Mouse (Mus musculus) ovary, adult 18-20 months (tissue): ENCODE results near the gene Arhgap23.

ENCODE experiments used
- DNase-seq: peaks from one replicate; pipeline ENCODE4 v3.0.0; 2022; ENCODE audit warnings: low spot score, mixed read lengths

Gene Arhgap23

DNA sequence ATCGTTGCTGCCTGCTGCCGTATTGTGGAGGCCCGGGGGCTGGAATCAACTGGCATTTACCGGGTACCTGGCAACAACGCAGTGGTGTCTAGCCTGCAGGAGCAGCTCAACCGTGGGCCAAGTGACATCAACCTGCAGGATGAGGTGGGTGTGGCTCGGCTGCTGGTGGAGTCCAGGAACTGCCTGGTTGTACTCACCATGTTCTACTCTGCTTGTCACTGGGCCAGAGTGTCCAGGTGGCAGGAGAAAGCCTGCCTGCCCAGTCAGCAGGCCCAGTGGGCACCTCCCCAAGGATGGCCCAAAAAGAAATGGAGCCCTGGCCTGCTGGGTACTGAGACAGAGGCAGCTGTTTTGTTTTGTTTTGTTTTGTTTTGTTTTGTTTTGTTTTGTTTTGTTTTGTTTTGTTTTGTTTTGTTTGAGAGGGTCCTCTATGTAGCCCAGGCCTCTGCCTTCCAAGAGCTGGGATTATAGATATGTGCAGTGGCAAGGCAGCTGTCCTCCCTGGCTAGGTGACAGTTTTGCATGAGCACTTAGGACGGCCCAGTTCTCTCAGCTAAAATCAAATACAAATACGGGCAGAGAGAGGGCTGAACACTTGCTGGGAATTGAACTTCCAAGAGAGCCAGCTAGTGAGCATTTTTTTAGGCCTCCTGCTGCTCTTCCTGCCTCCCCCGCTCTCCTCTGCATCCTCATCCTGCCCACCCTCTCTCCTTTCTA, 51.3 kb downstream of the Arhgap23 start:
- no peak for DNase-seq

DNA sequence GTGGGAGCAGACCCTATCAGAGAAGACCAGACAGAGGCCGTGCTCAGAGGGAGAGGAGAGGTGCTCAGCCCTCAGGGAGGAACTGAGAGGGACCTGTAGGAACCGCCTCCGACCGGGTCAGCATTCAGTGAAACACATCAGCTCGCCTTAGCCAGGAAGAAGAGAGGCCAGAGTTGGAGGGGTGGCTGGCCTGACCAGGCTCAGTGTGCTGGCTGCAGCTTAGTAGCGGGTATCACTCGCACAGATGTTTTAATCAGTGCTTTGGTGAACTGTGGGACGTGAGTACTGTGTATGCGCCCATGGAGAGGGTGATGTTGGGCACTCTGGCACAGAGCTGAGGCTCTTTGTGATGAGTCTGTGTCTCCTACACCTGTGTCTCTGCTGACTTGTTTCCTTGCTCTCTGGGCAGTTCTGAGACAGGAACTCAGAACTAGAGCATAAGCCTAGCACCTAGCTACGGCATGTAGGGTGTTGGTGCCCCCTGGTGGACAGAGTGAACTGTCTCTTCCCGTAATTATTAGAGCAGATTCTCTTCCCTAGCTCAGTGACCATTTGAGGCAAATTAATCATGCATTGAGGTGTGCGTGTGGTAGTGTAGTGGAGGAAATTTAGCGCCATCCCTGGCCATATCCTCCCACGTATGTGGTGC, 53.4 kb downstream of the Arhgap23 start:
- DNase-seq: peak; percentile 64

DNA sequence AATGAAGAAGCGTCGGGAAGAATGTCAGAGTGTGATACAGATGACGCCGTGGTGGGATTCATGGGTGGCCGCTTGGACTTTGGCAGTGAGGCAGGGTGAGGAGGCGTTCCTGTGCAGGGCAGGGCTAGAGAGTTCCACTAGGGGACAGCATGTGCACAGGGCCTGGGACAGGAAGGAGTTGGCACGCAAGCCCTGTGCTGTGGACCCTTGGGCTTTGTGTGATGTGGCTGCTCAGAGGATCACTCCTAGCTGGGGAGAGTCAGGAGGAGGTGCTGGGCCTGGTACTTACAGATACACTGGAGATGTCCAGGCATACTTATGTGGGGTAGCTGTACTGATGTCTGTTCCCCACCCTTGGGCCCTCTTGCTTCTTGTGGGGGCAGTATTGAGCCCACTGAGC, 54.5 kb downstream of the Arhgap23 start:
- DNase-seq: no peak

DNA sequence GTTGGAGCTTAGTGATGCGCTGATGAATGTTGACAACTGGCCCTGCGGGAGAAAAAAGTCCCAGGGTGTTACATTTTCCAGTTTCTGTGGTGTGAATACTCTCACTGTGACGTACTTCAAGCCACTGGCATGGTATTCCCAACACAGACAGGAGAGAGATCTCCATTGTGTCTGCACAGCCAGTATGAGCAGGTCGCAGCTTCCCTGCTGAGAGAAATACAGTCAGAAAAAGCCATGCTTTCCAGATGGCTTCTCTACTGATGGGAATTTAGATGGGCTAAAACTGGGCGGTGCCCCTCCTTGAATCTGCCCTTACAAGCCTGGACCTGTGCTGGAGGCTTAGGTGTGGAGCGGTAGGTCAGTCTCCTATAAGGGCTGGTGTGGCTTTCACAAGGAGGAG, 55.9 kb downstream of the Arhgap23 start:
- no peak for DNase-seq

DNA sequence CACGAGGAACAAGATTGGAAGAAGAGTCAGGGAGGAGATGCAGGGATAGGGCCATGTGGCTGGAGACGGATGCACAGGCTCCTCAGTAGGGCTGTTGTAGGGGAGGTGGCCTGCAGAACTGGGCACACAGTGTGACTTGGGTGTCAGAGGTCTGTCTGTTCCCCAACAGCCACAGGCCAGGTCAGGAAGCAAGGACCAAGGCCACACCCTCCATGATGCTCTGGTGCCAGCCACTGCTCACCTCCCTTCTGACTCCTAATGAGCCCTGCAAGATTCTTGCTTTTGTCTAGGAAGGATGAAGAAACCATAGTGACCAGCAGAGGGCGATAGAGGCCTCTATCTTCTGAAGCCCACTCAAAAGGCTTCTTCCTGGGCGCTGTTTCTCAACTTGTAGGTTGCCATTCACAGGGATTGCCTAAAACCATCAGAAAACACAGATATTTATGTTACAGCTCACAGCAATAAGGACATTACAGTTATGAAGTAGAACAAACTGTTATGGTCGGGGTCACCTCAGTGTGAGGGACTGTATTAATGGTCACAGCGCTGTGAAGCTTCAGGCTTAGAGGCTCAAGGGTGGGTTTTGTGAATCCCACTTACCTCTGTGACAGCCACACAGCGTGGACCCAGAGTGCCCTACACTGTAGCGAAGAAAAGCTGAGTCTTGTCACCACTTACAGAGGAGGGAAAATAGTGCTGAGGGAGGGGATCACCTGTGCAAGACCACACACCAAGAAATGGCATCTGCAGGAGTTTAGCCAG, 61.2 kb downstream of the Arhgap23 start:
- no peak for DNase-seq

DNA sequence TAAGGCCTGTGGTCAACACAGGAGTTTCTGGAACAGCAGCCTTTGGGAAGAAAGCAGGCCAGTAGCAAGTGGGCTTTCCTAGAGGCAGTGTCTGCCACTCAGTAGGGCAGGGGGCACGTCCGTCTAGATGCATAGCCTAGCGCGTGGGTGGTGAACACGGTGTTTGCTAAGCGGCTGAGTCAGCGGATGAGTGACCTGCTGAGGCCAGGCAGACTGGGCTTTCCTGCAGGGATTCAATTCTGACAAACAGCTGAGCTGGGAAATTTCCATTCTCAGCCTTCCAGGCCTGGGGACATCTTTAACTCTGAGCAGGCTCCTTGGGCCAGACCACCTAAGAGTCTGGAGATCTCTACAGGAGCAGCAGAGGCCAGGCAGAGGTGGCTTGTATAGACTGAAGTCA, 62.1 kb downstream of the Arhgap23 start:
- DNase-seq: no peak

DNA sequence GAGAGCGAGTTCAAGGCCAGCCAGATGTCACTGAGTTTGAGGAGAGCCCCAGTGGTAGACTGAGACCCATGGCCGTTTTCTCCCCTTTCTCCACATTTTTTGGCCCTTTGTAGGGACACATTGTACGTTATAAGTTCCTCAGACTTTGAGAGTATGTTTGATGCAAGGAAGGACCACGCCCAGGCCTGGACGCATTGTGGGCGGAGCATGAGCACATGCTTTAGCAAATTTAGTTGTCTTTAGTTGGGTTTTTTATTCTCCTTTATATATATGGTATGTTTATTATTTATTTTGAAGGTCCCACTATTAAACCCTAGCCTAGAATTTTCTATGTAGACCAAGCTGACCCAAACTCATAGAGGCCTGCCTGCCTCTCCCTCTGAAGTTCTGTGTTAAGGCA, 63.0 kb downstream of the Arhgap23 start:
- no peak for DNase-seq

DNA sequence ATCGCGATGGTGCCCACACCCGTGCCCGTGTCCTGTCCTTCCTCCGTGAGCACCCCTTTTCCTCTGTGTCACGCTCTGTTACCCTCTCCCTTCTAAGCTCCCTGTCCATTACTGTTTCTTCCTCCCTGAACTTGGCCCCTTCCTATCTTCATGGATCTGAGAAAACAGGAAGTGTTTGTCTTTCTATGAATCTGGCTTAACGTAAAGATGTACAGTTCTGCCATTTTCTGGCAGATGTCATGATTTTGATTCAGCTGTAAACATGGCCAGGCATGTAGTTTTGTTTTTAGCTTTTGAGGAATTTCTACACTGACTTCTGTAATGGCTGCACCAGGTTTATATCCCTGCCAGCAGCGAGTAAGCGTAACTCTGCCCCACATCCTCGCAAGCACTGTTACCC, 63.8 kb downstream of the Arhgap23 start:
- no peak for DNase-seq

DNA sequence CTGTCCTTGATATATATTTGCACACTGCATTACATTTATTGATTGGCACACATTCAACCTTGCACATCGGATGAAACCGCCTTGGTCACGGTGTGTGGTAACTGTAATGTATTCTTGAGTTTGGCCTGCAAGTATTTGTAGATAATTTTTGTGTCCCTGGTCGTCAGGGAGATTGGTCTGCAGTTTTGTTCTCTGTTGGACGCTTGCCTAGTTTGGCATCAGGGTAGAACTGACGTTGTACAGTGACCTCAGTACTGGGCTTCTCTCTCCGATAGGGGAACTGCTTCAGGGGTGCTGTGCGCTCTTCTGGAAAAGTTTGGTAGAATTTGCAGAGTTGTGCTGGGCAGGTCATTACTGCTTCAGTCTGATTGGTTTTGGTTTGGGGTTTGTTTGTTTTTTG, 64.5 kb downstream of the Arhgap23 start:
- no peak for DNase-seq

DNA sequence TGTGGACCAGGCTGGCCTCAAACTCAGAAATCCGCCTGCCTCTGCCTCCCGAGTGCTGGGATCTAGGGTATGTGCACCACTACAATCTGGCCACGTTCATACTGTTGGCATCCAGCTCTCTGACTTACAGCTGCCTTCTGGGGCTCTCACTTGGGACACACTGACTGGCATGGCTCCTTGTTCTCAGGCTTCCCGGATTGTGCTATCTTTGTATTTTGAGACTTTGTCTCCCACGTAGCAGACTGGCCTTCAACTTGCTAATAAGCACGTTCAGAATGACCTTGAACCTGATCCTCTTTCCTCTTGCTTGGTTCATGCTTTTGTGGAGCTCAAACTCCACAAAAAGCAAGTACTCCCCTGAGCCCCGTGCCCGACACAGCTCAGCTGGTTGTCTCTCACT, 70.3 kb downstream of the Arhgap23 start:
- DNase-seq: peak; percentile 32

DNA sequence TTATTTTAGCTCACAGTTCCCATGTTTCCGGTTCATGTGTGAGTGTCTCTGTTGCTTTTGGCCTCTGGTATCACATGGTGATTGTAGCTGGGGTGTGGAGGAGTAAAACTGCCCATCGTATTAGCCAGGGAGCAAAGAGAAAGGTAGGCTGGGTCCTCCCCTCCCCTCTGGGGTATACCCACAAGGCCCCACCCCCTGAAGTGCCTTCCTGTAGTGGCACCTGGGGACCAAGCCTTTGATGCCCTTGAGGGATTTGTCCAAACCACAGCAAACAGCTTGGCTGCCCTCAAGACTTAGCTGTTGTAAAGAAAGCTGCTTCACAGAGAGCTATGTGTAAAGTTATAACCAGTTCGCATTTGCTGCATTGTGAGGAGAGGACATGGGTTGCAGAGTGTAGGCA, 72.3 kb downstream of the Arhgap23 start:
- DNase-seq: no peak

DNA sequence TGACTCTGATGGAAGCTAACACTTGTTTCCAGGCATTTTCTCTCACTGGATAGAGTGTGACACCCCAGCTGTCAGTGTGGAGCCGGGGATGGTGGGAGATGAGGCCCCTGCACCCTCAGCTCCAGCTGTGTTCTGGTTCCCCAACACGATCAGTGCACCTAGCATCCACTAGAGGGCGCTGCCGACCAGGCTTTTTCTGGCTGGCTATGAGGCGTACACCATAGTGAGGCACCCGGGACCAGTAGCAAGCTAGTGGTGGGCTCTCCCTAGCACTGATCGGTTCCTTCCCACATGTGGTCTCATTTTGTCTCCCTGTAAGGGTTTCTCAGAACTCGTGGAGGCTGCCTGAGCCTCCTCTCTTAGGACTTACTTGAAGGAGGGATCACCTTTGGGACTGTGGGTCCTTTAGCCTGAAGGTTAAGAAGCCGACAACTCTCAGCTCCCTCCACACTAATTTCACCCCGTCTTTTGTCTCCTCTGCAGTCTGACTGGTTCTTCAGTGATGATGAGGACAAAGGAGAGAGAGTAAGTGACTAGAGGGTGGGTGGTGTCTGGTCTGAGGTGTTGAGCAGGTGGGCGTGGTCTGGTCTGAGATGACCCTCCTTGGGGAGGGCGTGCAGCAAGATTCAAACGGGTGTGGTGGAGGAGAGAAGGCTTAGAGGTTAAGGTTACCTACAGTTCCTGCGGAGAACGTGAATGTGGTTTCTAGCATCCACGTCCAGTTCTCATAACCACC, 74.4 kb downstream of the Arhgap23 start:
- no peak for DNase-seq

DNA sequence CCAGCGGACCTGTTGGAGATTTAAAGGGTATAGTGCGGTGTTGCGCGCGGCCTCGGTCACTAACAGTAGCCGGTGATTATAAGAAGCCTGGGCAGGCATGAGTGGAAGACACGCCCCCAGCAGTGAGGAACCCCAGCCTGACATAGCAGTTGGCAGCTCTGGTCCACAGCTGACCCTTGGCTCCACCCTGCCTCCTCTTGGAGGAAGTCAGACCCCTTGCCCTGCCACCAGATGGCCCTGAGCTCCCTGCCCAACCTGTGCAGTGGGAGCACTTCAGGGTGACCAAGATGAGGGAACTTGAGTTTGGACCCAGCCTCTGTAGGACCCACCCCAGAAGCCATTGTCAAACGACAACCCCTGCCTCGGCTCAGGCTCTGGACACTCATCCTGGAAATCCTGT, 76.3 kb downstream of the Arhgap23 start:
- no peak for DNase-seq

DNA sequence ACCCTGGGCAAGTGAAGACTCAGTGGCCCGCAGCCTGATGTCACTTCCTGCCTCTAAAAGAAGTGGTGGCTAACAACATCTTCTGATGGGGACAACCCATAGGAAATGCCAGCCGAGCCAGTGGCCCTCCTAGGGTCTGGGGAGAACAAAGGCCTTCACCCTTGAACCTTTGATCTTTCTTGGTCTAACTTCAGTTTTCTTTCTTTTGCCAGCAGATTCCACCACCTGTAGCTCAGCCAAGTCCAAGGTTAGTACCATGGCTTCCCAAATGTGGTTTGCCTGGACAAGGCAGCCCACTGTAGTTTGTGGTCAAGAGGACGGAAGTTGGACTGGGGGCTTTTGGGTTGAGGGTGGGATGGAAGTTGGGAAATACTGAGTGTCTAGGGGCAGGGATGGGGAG, 77.5 kb downstream of the Arhgap23 start:
- DNase-seq: no peak

DNA sequence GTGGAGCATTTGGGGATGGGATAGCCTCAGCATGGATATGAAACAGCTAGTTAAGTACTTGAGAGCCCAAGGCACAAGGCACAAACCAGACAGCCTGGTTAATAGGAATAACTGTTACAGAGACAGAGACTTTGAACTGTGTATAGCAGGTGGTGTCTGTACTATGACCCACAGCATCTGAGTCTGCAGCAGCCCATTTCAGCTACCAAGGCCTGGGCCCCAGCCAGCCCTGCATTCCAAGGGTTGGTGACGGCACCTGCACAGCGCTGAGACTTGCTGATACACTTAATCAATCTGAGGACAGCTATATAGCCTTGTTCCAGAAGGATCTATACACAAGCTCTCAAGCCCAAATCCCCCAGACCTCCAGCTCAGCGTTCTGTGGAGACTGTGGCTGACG, 82.2 kb downstream of the Arhgap23 start:
- DNase-seq: no peak

DNA sequence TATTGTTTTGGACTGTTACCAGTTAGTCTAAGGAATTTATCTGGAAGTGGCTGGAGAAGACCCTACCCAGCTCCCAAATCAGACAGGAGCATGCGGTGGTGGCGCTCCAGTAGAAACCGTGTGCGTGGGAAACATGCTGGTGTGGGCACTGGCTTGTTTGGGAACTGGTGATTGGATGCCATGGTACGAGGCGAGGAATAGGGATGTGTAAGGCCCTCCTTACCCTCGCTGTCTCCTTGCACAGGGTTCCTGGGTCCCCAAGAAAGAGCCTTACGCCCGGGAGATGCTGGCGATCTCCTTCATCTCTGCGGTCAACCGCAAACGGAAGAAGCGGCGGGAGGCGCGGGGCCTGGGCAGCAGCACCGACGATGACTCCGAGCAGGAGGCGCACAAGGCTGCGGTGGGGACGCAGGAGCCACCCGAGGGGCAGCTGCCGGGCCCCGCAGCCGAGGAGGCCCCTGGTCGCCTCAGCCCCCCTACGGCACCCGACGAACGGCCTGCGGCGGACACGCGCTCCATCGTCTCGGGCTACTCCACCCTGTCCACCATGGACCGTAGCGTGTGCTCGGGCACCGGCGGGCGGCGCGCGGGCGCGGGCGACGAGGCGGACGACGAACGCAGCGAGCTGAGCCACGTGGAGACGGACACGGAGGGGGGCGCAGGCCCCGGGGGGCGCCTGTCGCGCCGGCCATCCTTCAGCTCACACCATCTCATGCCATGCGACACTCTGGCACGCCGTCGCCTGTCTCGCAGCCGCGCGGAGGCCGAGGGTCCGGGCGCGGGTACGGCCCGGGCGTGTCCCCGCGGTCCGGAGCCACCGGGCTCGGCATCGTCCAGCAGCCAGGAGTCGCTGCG, 84.8 kb downstream of the Arhgap23 start, which contains the start of gene 4933428G20Rik:
Gene 4933428G20Rik, minus strand, starts transcription at position 476 of the 855 bp plus-strand sequence.
- DNase-seq: no peak

DNA sequence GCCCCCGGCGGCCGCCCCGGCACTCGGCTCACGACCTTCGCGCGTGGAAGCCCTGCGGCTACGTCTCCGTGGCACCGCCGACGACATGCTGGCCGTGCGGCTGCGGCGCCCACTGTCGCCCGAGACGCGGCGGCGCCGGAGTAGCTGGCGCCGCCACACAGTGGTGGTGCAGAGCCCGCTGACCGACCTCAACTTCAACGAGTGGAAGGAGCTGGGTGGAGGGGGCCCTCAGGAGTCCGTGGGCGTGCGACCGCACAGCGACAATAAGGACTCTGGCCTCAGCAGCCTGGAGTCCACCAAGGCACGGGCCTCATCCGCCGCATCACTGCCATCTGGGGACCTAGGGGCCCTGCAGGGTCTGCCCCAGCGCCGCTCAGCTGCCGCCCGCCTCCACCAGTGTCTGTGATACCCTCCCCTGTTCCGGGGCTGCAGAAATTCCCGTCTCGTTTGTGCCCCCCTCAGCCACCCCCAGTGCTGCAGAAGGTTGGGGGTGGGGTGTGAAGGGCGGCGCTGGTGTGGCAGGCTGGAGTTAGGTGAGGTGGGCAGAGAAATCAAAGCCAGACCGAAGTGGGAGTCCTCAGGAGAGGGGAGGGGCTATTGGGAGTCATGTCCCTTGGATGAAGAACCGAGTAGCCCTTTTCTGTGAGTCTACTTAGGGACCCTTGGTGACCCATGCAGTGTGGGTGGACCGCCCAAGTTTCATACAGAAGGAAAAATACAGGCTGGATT, 85.6 kb downstream of the Arhgap23 start:
- no peak for DNase-seq

DNA sequence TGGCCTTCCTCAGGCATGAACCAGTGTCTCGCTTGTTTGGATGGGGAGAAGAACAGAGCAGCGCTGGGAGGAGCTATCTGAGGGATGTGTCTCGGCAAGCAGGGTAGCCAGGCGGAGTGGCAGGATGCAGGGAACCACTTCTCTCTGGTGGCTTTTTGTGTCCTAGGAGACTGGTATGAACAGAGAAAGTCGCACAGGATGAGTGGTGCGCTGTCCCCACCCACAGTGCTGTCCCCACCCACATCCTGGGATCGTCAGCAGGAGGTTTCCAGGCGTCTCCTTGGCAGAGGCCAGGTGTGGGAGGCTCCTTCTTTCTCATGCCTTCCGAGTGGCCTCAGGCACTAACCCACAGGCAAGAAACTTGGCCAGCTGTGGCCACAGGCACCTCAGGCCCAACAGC, 87.0 kb downstream of the Arhgap23 start:
- DNase-seq: no peak

DNA sequence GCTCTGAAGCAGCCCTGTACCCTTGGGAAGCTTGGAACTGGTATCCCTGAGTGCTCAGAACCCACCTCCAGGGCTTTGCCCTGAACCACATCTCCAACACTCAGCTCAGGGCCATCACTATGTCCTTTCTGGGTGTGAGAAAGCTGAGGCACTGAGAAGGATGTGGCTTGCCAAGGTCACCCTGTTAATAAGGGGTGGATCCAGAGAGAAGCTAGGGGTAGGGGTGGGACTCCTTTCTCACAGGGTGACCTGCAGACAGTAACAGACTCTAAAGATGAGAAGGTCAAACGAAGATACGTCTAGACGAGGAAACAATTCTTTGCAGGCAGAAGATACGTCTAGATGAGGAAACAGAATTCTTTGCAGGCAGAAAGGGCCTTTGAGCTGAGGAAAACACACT, 87.5 kb downstream of the Arhgap23 start:
- no peak for DNase-seq

DNA sequence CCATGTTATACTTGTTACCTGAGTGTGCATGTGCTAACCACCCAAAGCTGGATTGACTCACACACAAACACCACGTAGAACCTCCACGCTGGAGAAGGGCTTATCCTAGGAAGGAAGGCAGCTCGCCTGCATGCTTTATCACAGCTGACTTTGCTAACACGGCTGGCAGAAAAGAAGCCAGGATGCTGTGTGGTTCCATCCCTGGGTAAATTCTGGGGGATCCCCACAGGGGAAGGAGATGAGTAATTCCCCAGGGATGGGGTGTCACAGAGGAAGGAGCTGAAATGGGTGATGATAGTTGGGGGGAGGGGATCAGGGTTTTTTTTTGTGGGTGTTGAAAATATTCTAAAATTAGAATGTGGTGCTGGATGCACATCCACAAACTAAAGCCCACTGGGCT, 90.5 kb downstream of the Arhgap23 start:
- DNase-seq: no peak

DNA sequence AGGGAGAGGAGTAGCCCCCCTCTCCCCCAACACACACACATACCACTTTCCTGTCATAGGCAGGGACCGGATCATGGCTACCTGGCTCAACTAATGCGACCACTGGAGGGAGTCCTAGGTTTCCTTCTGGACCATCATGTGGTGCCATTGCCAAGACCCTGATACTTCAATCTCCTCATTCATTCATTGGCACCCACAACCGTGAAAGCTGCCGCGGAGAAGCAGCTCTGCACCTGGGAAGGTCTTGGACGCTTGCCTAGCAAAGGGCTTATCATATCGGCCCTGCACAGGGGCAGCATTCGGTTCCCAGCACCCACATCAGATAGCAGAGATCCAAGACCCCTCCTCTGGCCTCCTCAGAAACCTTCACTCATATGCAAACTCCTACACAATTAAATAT, 91.0 kb downstream of the Arhgap23 start:
- DNase-seq: no peak
